Mouse (Mus musculus): ENCODE measurements around the gene Rae1.
A peak's percentile ranks its signal among the peaks of the same experiment; 100 is the strongest.

Rae1 gene

GRCm38 (mm10) chr2:172997748-172998147, 2.2 kb upstream of the Rae1 start:
- DNase-seq, result no peak

DNA sequence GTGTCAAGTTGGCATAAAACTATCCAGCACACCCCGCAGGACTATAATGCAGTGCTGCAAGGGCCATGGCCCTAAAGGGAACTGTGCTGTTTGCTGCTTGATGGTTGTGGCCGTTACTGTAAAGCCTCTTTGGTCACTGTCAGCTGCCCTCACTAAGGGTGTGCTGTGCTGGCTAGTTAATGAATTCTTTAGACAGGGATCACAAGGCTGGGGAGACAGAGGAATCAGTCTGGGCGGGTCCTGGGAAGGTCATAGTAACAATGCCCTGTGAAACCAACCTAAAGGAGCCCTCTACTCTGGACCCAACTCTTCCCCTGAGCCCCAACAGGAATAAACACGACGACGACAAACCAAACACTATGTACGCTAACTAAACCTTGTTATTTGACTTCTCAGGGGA, 1.4 kb upstream of the Rae1 start:
- no peak for DNase-seq

DNA sequence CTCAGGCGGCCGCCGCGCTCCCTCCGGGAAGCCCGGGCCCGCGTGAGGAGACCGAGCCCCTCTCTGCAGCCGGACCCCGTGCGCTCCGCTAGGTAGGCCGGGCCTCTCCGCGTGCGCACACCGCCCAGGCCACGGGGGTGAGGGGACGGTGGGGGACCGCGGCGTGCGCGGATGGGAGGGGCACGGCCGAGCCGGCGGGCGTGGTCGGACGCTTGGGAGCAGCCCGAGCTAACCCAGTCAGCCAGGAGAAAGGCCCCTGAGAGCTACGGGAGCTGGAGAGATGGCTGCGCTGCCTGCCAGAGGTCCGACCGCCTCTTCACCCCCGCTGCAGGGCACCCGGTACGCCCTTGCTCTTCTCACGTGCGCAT, 352 bp downstream of the Rae1 start:
- DNase-seq, result no peak

- no peak for DNase-seq
These were observed 1.0 kb downstream of the Rae1 start for GRCm38 (mm10) chr2:173000921-173001320.

DNA sequence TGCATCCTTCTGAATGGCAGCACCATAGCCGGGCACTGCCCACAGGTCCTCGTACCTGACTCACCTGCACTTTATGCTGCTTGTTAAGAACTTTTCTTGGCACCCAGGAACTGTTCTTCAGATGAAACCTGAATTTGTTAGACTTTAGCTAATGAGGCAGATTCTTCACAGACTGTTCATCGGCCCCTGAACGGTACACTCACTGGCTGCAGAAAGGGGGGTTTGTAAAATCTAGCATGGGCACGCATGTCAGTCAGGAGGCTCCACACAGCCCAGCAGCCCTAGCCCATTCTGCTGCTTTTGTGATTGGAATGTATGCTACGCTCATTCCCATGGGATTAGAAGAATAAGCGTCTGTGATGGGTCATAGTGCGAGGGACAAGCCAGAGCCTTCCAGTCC, 3.8 kb downstream of the Rae1 start:
- DNase-seq, result no peak

- DNase-seq, result no peak
These were observed 10.4 kb downstream of the Rae1 start for GRCm38 (mm10) chr2:173010220-173010717.

GRCm38 (mm10) chr2:173011440-173011839, 11.5 kb downstream of the Rae1 start:
- DNase-seq, result no peak

- no peak for DNase-seq
These were observed 14.9 kb downstream of the Rae1 start for GRCm38 (mm10) chr2:173014741-173015287.

DNA sequence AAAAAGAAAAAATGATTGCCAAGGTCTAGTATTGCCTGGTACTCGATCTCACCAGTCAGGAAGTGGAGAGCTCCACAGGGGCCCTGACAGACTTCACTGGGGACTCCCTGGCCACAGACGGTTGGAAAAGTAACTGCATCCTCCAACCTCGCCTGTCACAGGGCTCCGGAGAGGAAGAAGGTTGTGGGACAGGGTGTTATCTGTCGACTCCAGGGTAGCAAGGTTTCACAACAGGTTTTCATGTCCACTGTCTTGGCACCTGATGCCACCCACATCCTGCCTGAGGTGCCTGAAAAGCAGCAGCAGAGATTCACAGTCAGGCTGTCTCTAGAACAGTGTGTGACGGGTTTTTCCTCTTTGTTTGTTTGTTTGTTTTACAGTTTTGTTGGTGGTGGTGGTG, 18.0 kb downstream of the Rae1 start:
- DNase-seq, result no peak

DNA sequence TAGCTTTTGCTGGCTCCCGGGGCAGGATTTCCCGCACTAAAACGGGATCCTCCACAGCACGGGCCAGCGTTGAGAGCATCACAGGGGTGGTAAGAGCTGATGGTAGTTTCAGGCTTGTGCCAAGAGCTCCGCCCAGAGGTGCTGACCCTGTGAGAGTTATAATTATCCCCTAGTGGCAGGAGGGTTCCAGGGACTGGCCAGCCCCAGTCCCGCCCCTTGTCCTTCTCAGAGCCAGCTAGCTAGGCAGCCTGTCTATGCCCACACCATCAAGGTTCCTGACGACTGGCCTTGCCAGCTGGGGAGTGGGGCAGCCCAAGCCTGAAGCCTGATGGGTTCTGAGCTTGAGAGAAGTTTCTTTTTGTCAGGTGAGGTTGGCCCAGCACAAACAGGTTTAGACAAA, 18.7 kb downstream of the Rae1 start:
- no peak for DNase-seq

DNA sequence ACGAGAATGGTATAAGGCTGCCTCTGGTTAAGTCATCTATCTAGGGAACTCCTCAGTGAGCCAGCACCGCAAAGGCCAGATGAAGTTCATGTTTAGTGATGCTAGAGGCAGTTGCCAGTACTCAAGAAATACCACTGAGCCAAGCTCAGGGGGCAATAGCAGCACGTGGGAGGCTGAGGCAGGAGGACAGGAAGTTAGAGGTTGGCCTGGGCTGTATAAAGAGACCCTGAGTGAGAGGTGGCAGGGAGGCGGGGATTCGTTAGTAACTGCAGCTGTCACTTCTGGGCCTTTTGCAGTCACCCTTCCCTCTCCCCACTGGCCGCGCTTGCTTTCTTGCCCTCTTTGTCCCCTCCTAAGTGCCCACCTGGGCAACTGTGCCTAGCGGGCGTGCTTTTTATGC, 19.4 kb downstream of the Rae1 start:
- DNase-seq, result no peak

DNA sequence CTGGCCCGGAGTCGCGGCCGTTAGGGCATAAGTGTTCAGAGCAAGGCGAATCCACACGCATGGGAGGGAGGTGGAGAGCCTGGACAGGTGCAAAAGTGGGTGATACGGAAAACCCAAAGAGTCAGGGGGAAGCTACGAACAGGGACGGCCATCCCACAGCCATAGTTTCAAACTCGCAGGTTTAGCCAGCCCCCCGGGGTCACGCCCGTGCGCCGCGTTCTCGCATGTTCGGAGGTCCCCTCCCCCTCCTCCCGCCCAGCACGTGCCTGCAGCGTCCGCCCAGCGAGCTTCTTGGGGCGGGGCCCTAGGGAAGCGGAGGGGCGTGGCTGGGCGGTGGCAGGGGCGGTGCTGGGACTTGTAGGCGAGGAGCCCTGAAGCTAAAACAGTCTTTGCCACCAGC, 19.9 kb downstream of the Rae1 start:
- peak; percentile 92 to 96 for DNase-seq

GRCm38 (mm10) chr2:173020430-173020829, 20.5 kb downstream of the Rae1 start, which contains the start of gene Rbm38:
TSS of gene Rbm38 (plus strand) at chr2:173020498.
- no peak for DNase-seq

DNA sequence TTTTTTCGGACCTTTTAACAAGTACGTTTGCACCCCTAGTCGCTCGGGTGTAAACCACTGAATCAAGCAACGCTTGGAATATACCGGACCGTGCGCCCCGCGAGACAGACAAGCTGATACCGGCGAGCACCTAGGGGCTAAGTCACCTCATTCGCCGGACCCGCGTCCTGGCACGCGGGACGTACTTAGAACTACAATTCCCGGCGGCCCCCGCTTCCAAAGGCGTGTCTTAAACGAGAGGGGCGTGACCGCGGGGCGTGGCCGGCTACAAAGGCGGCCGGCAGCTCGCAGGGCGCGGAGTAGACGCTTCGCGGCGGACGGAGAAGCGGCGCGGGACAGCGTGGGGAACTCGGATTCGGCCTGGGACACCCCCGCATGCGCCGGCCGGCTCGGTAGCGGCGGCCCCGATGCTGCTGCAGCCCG, 21.7 kb downstream of the Rae1 start:
- peak; percentile 89 to 98 for DNase-seq

- DNase-seq, result peak; percentile 56 to 67
These were observed 22.3 kb downstream of the Rae1 start for GRCm38 (mm10) chr2:173022056-173022681.

GRCm38 (mm10) chr2:173022813-173023212, 22.9 kb downstream of the Rae1 start:
- DNase-seq, result no peak

DNA sequence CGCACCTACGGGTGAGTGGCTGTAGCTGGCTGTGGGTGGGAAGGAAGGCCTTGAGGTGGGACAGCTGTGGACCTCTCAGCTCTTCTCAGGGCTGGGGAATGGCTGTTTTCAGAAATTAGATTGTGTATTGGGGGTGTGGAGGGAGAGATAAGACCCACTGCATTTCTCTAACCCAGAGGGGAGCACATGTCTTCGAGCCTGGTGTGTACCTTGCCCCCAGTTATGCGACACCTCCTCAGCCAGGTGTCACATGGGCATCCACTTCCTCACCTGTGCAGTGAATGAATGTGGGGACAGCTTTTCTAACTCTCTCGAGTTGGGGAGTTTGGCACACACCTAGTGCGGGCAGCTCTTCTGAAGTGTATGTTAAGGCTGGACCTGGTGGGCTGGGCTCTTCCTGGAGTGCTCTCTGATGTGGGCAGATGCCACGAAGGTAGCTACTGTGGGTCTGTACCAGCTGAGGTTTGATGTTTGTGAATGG, 23.5 kb downstream of the Rae1 start:
- peak in 1 of 2 experiments; percentile 23 for DNase-seq

DNA sequence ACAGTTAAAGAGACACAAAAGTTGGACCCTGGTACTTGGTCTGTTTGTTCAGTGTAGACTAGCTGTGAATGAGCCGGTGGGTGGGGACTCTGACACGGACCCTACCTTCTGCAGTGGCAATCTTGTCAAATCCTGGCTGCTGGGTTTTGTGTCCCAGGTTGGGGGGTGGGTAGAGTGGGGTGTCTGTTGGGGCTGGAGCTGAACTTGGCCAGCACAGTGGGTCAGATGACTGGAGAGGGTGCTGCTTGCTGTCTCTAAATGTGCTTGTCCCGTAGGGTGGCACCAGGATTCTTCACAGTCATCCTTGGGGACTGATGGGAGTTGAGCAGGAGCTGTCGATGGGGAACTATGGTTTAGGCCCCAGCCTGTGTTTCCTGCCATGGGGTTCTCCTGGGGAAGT, 24.0 kb downstream of the Rae1 start:
- DNase-seq, result peak in 1 of 2 experiments; percentile 16

- DNase-seq, result peak in 1 of 2 experiments; percentile 23
These were observed 24.5 kb downstream of the Rae1 start for GRCm38 (mm10) chr2:173024392-173024791.

DNA sequence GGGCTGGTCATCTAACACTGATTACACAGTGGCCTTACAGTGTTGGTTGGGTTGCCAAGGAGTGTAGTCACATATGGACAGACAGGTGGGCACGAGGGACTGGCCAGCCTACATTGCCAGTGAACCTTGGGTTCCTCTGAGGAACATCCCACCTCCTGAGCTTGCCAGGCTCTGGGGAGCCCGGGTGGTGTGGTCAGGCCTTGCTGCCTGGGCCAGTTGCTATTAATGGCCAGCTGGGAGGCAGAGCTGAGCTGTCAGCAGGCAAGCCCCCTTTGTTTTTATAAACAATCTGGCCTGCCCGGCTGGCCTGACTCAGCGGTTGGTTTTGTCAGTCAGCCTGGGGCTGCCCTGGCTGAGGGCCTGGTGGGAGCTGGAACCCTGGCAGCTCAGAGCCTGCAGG, 25.0 kb downstream of the Rae1 start:
- DNase-seq, result peak in 1 of 2 experiments; percentile 11

- DNase-seq, result no peak
These were observed 26.4 kb downstream of the Rae1 start for GRCm38 (mm10) chr2:173026286-173026685.

DNA sequence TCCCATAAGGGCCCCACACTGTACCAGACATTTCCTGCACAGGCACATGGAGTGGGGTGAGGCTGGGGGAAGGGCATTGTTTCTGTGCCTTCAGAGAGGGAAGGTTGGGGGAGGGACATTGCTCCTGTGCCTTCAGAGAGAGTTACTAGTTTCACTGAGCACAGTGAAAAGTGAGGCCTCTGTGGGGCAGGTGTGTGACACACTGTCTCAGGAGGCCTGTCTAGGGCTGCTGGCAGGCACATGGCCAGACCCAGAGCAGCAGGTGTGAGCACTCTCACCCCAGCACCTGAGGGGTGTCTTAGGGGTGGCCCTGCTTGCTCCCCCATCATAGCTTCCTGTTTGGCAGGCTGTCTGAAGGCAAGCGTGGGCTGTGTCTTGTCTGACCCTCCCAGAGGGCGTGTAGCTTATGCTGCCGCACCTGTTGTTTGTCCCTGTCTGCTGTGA, 26.8 kb downstream of the Rae1 start:
- DNase-seq, result peak; percentile 58 to 76

DNA sequence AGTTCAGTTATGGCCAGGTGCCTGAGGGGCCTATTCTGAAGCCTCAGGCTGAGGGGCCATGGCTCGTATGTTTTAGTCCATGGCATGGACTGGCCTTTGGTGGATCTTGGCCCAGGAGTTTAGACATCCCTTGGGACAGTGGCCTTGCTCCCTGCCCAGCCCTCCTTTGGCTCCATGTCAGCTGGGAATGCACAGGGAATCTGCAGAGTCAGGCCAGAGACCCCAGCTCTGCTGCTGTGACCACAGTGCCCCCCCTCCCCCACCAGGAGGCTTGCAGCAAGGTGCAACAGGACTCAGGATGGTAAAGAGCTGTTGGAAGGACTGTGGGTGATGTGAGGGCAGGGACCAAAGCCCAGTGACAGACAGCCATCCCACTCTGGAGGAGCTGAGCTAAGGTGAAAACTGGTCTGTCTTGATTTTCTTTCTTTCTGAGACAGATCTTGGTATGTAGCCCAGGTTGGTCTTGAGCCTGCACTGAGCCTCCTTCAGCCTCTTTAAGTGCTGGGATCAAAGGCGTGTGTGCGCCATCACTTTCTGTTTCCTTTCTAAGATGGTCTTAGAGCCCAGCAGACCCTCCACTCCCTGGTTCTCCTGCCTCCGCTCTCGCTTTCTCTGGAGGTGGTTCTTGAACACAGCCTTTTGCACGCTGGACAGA, 27.4 kb downstream of the Rae1 start:
- DNase-seq, result peak in 1 of 2 experiments; percentile 32

Measured in spleen, adult 18-20 months (tissue).